Mouse (Mus musculus): ENCODE measurements at regions not wholly inside any gene's neighbourhood (a gene's known extent, or its start where the extent isn't known, plus 50 kb on each side); places are given as distances from the start of the nearest gene placed in this dataset.

DNA sequence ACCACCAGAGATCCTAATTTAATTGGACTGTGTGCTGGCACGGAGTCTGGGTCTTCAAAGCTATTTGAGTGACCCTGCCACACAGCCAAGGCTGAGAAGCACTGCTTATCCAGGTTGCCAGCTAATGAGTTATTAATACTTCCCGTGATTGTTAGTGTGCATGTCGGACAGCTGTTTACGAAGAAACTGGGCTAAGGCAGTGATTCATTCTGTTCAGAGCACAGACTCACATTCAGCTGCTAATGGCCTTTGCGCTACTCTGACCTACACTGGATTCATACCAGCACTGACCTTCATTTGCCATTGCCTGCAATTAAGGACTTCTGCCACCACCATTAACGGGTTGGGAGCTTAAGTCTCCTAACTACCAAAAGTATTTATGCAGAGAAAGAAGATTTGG, 156.7 kb upstream of the Dppa4 start:
- peak; percentile 4 for DNase-seq

DNA sequence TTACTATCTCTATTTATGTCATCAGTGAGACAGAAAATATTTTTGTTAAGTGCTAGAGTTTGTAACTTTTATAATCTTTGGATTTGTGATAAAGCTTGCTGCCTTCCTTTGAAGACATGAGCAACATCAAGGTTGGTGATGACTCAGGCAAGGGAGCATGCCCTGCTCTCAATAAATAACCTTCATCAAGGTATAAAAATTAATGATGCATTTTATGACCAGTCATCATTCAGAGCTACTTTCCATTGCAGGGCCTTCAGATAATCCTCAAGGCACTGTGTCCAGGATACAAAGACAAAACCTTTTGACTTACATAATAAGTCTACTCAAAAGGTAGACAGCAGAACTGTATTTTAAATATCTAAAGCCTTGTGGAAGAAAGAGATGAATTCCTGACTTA, 156.2 kb upstream of the Dppa4 start:
- peak; percentile 9 for DNase-seq

DNA sequence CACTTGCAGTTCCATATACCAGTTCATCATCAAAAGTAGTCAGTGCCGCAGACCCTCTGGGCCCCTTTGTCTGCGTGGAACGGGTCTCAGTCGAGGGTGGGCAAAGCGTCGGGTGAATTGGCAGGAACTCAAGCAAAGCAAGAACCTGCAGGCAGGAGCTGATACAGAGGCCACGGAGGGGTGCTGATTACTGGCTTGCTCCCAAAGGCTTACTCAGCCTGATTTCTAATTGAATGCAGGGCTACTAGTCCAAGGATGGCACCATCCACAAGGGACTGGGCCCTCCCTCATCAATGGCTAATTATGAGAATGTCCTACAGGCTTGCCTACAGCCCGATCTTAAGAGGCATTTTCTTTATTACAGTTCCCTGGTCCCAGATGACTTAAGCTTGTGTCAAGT, 128.2 kb upstream of the Dppa4 start:
- DNase-seq, result no peak

GRCm38 (mm10) chr16:48190399-48190798, 93.1 kb upstream of the Dppa4 start:
- DNase-seq, result peak; percentile 23

GRCm38 (mm10) chr16:48192197-48192596, 91.3 kb upstream of the Dppa4 start:
- no peak for DNase-seq

DNA sequence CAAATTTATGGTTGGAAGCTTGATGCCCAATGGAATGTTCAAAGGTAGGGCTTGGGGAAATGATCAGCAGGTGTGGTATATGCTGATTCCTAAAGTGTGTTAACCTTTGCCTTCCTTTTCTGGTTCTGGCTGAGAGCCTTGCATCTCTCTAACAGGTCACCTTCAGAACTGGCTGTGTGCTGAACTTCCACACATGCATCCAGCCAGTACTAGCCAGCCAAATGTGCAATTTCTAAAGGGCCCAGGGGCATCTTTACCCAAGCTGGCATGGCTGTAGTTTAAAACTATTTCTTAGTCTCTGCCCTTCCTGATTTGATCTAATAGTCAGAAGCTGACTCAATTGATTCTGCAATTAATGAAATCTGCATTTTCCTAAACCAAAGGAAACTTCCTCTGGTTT, 68.6 kb upstream of the Dppa4 start:
- peak; percentile 6 for DNase-seq
